Mouse (Mus musculus) left cerebral cortex, adult 2 months (tissue): ENCODE measurements around the gene 4930402H24Rik. TPM values are rescaled to one million over a fixed set of nuclear protein-coding genes. Genes with fewer than 3 reads are reported as not detected.

Experiments
- DNase-seq, 2 experiments: peaks; one replicate each; pipeline ENCODE4 v3.0.0; 2021 to 2022; ENCODE audit warnings: low spot score in 2 of 2, mixed read lengths in 1 of 2; ENCODE audit errors: extremely low spot score in 1 of 2
- H3K27ac ChIP-seq: fragments of 200-600 bp; 2 replicates; pipeline ENCODE4 v1.8.1; 2022
- H3K4me3 ChIP-seq: fragments of 200-600 bp; 2 replicates; pipeline ENCODE4 v1.8.1; 2022
- CTCF ChIP-seq: fragments of 200-600 bp; IDR thresholded peaks from 2 replicates; pipeline ENCODE4 v1.8.1; 2022; ENCODE audit warnings: antibody characterized with exemption, mild to moderate bottlenecking, moderate library complexity
- intact Hi-C: fragments of 180-260 bp; cut with DNase I; formaldehyde crosslinking; loops from one replicate; pipeline ENCODE4 v1.15.1; 2025
- total RNA-seq, 2 experiments: library from RNA; stranded (reverse); gene quantifications; 2 replicates each; pipeline ENCODE4 v1.2.3; 2021

The 4930402H24Rik gene
- total RNA-seq, 2 experiments from 2014 or later, result 68.3 to 76.4 TPM

DNA sequence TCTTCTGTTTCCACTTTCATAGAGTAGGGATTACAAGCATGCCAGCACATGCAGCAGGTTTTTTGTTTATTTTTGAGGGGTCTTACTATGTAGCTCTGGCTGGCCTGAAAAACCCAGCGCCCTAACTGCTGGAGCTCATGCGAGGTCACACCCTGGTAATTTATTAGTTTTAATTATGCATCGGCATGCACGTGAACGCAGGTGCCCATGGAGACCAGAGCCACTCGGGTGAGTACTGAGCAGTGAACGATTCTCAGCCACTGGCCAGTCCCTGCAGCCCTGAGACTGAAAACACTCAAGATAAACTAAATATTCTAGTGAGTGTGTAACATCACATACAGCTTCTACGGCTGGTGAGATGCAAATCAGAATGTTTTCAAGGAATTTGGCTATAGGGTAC, 110.5 kb downstream of the 4930402H24Rik start:
- DNase-seq, result no peak
- no peak for TF ChIP-seq CTCF
- Histone ChIP-seq H3K27ac (no peak overlapping the region), H3K4me3 (no peak overlapping the region)
- intact Hi-C loops, result no loop called here

DNA sequence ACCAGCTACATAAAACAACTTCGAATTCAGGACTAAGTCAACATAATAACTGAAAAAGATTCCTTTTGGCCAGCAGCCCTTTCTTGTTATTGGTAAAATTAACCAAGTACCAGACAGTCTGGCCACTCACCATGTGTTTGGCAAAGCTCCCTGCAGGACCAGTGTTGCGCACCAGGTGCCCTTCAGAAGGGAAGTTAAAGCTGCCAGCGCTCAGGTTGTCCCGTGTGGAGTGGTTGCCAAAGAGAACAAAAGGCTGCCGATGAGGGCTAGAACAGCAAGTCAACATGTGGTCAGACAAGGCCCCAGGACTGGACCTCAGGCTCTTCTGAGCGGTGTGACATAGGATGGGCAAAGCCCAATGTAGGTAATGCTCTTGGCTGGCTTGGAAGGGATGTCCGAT, 114.5 kb downstream of the 4930402H24Rik start:
- Histone ChIP-seq H3K27ac (no peak overlapping the region), H3K4me3 (no peak overlapping the region)
- no peak for DNase-seq
- no peak for TF ChIP-seq CTCF
- intact Hi-C loops, result no loop called here

- intact Hi-C loops, result no loop called here
- no peak for DNase-seq
- no peak overlapping the region for H3K4me3 ChIP-seq
- H3K27ac ChIP-seq, result peak overlapping the region; percentile 71; the same call in 1 of the 2 replicates
- no peak for TF ChIP-seq CTCF
Observed at GRCm38 (mm10) chr2:130789642-130790041, 116.6 kb downstream of the 4930402H24Rik start.

DNA sequence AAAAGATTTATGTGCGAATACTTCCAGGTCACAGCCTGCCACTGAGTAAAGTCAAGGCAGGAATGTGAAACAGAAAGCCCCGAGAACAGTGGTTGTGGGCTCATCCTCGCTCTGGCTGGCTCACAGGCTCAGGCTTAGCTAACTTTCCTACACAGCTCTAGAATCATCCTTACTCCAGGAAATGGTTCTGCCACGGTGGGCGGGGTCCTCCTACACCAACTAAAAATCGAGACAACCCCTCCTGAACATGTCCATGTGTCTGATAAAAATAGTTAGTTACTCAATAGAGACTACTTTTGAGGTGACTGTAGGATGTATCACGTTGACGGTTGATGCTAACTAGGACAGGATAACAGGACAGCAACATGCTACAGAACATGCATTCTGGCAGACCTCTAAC, 117.2 kb downstream of the 4930402H24Rik start:
- intact Hi-C loops, result no loop called here

DNA sequence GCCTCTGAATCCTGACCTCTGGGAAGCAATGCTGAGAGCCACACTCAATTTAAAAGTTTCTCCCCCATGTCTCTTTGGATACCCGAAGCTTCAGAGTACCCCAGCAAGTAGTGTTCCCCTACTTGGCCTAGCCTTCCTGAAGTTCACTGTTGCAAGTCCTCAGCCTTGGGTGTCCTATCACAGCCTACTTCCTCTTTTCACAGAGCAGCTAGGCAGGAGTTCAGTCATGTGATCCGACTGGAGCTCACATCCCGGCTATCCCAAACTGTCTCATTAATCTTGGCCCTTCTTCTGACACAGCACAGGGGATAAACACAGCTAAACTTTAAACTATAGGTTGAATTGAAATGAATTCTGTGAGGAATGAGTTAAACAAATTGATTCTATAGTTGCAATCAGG, 121.3 kb downstream of the 4930402H24Rik start:
- Histone ChIP-seq H3K27ac (no peak overlapping the region), H3K4me3 (no peak overlapping the region)
- TF ChIP-seq CTCF, result no peak
- no peak for DNase-seq
- intact Hi-C loops, result no loop called here

More for the DNA sequence above, 117.2 kb downstream of the 4930402H24Rik start:
- H3K4me3 ChIP-seq, result no peak overlapping the region
- peak overlapping the region; percentile 71 for H3K27ac ChIP-seq
- TF ChIP-seq CTCF, result no peak
- DNase-seq, result peak in 1 of 2 experiments; percentile 40

DNA sequence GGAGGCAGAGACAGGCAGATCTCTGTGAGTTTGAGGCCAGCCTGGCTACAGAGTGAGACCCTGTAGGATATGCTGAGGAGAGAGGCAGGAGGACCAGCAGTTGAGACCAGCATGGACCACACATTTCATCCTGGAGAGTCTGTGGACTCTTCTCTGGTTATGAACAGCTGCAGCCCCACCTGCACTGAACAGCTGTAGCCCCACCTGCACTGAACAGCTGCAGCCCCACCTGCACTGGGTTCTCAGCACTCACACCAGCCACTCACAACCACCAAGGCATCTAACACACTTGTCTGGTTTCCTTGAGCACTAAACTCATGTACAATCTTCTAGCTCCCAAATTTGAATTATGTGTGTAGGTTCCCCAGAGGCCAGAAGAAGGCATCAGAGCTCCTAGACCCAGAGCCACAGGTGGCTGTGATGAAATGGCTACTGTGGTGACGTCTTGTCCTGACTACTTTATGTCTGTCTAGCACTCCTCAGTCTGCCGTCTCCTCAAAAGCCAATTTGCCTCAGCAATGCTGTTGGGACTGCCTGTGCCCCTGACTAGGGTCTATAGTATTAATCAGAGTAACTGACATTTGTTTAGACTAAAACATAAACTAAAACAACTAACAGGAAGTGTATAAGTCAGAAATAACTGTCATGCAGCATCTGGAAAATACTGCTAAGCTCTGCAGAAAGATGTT, 125.4 kb downstream of the 4930402H24Rik start:
- intact Hi-C loops, result no loop called here
- Histone ChIP-seq H3K27ac (no peak overlapping the region), H3K4me3 (no peak overlapping the region)
- DNase-seq, result no peak
- no peak for TF ChIP-seq CTCF

DNA sequence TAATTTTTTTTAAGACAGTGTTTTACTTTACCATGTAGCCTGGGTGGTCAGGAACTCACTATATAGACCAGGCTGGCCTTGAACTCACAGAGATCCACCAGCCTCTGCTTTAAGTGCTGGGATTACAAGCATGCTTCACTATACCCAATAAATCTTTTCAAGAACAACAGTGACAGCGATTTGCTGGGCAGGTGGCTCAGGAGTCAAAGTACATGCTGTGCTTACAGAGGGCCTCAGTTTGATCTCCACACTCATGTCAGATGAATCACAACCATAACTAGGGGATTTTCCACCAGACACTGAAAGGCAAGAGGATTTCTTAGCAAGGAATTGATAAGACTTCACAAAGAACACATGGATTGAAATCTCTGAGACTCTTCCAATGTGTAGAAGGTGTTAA, 126.3 kb downstream of the 4930402H24Rik start:
- TF ChIP-seq CTCF, result no peak
- H3K4me3 ChIP-seq, result no peak overlapping the region
- intact Hi-C loops, result no loop called here
- H3K27ac ChIP-seq, result no peak overlapping the region
- no peak for DNase-seq

- intact Hi-C loops, result no loop called here
- no peak overlapping the region for H3K27ac ChIP-seq
- H3K4me3 ChIP-seq, result no peak overlapping the region
- no peak for DNase-seq
- no peak for TF ChIP-seq CTCF
Observed at GRCm38 (mm10) chr2:130776610-130777009, 129.6 kb downstream of the 4930402H24Rik start.

GRCm38 (mm10) chr2:130767483-130767882, 138.7 kb downstream of the 4930402H24Rik start:
- H3K27ac ChIP-seq, result no peak overlapping the region
- intact Hi-C loops, result no loop called here
- no peak overlapping the region for H3K4me3 ChIP-seq
- peak; percentile 38 for TF ChIP-seq CTCF
- no peak for DNase-seq

DNA sequence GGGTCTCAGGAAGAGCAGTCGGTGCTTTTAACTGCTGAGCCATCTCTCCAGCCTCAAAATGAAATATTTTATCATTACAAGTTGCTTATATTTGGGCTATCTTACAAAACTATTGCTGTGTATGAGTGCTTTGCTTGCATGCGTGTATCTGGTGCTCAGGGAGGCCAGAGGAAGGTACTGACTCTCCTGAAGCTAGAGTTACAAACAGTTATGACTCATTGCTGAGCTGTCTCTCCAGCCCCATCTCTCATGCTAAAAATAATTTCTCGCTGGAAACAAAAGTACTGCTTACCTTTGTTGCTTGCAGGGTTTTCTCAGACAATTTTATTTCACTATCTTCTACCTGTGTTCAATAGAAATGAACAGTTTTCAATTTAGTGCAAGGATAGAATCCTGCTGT, 140.8 kb downstream of the 4930402H24Rik start:
- no peak overlapping the region for H3K4me3 ChIP-seq
- no peak for TF ChIP-seq CTCF
- intact Hi-C loops, result no loop called here
- peak overlapping the region; percentile 5; the same call in 1 of the 2 replicates for H3K27ac ChIP-seq
- DNase-seq, result no peak

- intact Hi-C loops, result no loop called here
Observed at GRCm38 (mm10) chr2:130760876-130761275, 145.3 kb downstream of the 4930402H24Rik start.

DNA sequence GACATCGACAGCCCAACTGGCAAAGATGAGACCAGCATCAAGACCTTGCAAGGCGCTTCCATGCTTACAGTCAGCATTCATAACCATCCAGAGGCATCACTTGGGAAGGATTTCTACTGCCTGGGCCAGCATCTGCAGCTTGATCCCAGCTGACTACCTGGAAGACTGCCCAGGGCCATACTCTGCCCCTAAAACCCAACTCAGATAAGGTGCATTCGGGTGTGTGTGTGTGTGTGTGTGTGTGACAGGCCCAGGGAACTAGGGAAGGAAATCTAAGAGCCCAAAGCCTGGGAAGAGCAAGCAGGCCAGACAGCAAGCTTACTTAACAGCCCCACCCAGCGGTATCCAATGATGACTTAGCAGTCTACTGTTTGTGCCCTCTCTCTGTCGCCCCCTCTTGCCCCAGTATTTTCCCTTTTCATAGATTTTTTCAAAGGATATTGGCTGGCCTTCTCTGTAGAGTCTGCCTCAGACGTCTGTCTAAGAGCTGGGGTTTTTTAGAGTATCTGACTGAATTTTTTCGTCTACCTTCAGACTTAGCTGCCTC, 151.1 kb downstream of the 4930402H24Rik start:
- DNase-seq, result no peak
- peak overlapping the region; percentile 28; the same call in 1 of the 2 replicates for H3K27ac ChIP-seq
- no peak overlapping the region for H3K4me3 ChIP-seq
- no peak for TF ChIP-seq CTCF
- intact Hi-C loops, result no loop called here

More at GRCm38 (mm10) chr2:130760876-130761275, 145.3 kb downstream of the 4930402H24Rik start:
- TF ChIP-seq CTCF, result no peak
- DNase-seq, result no peak
- no peak overlapping the region for H3K27ac ChIP-seq
- no peak overlapping the region for H3K4me3 ChIP-seq

GRCm38 (mm10) chr2:130754596-130754995, 151.6 kb downstream of the 4930402H24Rik start:
- intact Hi-C loops, result no loop called here
- no peak overlapping the region for H3K27ac ChIP-seq
- H3K4me3 ChIP-seq, result no peak overlapping the region
- no peak for TF ChIP-seq CTCF
- DNase-seq, result no peak
